Mouse (Mus musculus): ENCODE data around the gene Krtap4-13.
A peak's percentile ranks its signal among the peaks of the same experiment; 100 is the strongest.
"Not testable (repeated sequence)": the region's sequence is repeated elsewhere in the genome, so short reads cannot be mapped to it uniquely, and the experiment has no call there.

Gene Krtap4-13

GRCm38 (mm10) chr11:99809792-99810191 lies at the start of gene Krtap4-13:
TSS of gene Krtap4-13 (minus strand) at chr11:99809892.
- DNase-seq, result not testable (repeated sequence)

DNA sequence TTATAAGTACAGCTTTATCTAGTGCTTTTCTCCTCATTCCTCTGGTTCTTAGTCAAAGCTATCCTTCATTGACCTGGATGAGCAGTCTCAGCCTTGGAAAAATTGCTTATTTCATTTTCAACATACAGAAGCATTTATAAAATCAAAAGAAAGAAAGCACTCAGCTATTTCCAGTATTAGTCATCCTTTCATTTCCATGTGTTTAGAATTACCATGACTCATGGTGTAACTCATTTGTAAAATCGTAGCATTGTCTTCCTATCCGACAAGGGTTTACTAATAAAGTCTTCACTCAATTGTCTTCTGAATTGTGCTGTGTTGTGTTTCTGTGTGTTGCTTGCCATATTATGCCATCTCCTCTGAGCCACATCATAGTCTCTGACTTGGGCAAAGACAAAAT lies 49.1 kb upstream of the Krtap4-13 start:
- no peak for DNase-seq

GRCm38 (mm10) chr11:99857617-99858016 lies 47.9 kb upstream of the Krtap4-13 start, which contains the start of gene Gm11568:
TSS of gene Gm11568 (plus strand) at chr11:99857917.
- DNase-seq, result no peak

GRCm38 (mm10) chr11:99854121-99854520 lies 44.4 kb upstream of the Krtap4-13 start:
- DNase-seq, result no peak

DNA sequence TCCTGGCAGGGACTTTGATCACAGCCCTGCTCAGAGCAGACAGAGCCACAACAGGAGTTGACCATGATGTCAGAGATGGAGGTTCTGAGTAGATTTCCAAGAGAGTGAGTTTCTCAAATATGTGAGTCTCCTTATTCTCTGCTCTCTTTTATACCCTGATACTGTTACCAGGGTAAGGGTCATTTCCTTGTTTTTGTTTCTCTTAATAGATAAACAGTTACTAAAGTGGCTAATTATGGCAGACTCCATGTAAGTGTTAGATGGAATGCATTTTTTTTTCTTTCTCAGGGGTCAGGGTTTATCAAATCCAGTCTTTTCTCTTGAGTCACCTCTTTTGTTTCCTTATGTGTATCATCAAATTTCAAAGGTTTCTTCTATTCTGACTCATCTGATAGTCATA lies 41.8 kb upstream of the Krtap4-13 start, which contains the start of gene Krtap4-16:
Gene Krtap4-16 (minus strand): TSS at position 101 of the 400 bp plus-strand sequence.
- DNase-seq, result no peak

GRCm38 (mm10) chr11:99846746-99847145 lies 37.1 kb upstream of the Krtap4-13 start:
- no peak for DNase-seq

DNA sequence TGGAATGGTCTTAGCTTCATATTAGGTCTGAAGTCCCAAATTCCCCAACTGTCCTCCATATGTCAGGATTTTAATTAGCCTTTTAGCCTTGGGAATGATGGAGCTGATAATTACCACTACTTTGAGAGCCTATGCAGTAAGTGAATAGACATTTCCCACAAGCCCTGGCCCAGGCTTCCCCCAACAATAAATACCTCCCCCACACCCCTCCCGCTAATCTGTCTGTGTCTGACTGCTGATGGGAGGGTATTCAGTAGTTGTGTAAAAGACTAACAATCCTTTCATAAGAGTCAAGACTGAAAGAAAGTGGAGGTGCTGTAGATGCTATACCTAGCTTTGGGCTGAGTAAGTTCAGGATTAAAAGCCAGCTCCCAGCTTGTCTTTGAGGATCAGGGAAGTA lies 32.5 kb upstream of the Krtap4-13 start:
- no peak for DNase-seq

DNA sequence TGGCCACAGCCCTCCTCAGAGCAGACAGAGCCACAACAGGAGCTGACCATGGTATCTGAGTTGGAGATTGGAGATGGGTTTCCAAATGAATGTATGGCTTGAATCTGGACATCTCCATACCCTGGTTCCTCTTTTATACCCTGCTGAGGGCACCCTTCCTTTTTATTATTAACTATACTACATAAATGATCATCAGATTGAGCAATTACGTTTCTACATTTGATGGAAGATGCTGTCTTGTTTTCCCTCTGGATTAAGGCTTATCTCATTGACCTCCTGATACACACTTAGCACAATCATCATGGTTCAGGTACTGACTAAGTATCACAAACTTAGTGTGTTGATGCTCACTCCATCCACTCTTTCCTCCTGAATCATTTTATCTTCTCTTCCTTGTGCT lies 28.3 kb upstream of the Krtap4-13 start, which contains the start of gene 2300003K06Rik:
Gene 2300003K06Rik (minus strand): TSS at position 101 of the 400 bp plus-strand sequence.
- no peak for DNase-seq

GRCm38 (mm10) chr11:99815566-99815965 lies 5.9 kb upstream of the Krtap4-13 start, which contains the start of gene Gm11564:
TSS of gene Gm11564 (minus strand) at chr11:99815666.
- not testable (repeated sequence) for DNase-seq

- DNase-seq, result not testable (repeated sequence)
These were observed 5.3 kb downstream of the Krtap4-13 start, which contains the start of gene Gm11554 for GRCm38 (mm10) chr11:99804346-99804745. TSS of gene Gm11554 (minus strand) at chr11:99804446.

- not testable (repeated sequence) for DNase-seq
These were observed 10.9 kb downstream of the Krtap4-13 start, which contains the start of gene Gm11569 for GRCm38 (mm10) chr11:99798832-99799231. TSS of gene Gm11569 (minus strand) at chr11:99798932.

GRCm38 (mm10) chr11:99793367-99793766 lies 16.3 kb downstream of the Krtap4-13 start, which contains the start of gene Gm11596:
TSS of gene Gm11596 (minus strand) at chr11:99793467.
- no peak for DNase-seq

DNA sequence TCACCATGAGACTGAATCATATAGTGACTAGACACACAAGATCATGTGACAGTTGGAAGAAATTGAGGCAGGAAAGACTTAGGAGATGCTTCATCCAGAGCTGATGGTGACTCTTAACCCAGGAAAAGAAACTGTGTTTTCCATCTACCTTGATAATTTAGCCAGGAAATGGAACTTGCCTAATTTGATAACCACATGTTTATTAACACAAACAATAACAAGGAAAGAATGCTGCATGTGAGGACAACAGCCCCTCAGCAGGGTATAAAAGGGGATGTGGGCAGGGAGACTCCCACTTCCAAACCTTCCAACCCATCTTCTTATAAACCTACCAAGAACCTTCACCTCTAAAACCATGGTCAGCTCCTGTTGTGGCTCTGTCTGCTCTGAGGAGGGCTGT lies 24.8 kb downstream of the Krtap4-13 start, which contains the start of gene Krtap4-9:
Gene Krtap4-9 (plus strand): TSS at position 301 of the 400 bp plus-strand sequence.
- not testable (repeated sequence) for DNase-seq

GRCm38 (mm10) chr11:99780604-99781003 lies 29.1 kb downstream of the Krtap4-13 start, which contains the start of gene Krtap4-8:
TSS of gene Krtap4-8 (minus strand) at chr11:99780704.
- DNase-seq, result no peak

- peak; percentile 4 for DNase-seq
These were observed 31.3 kb downstream of the Krtap4-13 start for GRCm38 (mm10) chr11:99778401-99778800.

DNA sequence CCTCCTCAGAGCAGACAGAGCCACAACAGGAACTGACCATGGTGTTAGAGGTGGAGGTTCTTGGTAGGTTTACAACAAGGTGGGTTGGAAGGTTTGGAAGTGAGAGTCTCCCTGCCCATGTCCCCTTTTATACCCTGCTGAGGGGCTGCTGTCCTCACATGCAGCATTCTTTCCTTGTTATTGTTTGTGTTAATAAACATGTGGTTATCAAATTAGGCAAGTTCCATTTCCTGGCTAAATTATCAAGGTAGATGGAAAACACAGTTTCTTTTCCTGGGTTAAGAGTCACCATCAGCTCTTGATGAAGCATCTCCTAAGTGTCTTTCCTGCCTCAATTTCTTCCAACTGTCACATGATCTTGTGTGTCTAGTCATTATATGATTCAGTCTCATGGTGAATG lies 36.9 kb downstream of the Krtap4-13 start, which contains the start of gene Gm11595:
Gene Gm11595 (minus strand): TSS at position 101 of the 400 bp plus-strand sequence.
- DNase-seq, result not testable (repeated sequence)

DNA sequence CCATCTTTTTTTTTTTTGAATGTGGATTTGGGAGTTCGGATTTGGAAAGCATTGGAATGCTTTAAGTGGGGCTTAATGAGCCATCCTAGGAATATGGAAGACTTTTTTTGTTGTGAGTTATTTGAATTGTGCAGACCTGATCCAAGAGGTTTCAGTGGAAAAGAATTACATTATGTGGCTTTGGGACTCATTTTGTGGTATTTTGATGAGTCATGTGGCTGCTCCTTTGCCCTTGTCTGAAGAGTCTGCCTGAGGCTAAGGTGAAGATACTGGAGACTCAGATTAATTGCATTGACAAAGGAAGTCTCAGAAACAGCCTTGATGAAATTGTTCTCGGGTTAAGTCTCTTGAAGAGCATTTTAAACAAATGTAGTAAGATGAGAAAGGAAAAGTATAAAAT lies 41.3 kb downstream of the Krtap4-13 start:
- DNase-seq, result no peak
